Mouse (Mus musculus) ES-Bruce4 (cell line): ENCODE data around the gene Zfp618.

Experiments used
- CTCF ChIP-seq: IDR thresholded peaks from one replicate; pipeline ENCODE4 v1.8.1; 2011; ENCODE audit warnings: low read depth, low read length
- EP300 ChIP-seq: IDR thresholded peaks from 2 replicates; pipeline ENCODE4 v1.6.1; 2011; ENCODE audit warnings: low read depth, low read length; ENCODE audit not compliant: insufficient read depth
- POLR2A ChIP-seq: IDR thresholded peaks from one replicate; pipeline ENCODE4 v1.8.1; 2011; ENCODE audit warnings: low read length; ENCODE audit not compliant: insufficient read depth

- TF ChIP-seq CTCF (no peak), EP300 (no peak), POLR2A (no peak)
Observed at GRCm38 (mm10) chr4:63027451-63027850, 62.1 kb downstream of the Zfp618 start.
